Mouse (Mus musculus): ENCODE data around the gene Ogfr.

GRCm38 (mm10) chr2:180589123-180589831 lies at the start of gene Ogfr:
- TF ChIP-seq SRF (IDR thresholded peaks at IDR 0.05; ENCODE audit: control insufficient read depth, insufficient read length, low read depth) (no peak), USF1 (IDR thresholded peaks at IDR 0.05; ENCODE audit: low read depth) (no peak), POLR2A (IDR thresholded peaks at IDR 0.05; ENCODE audit: insufficient read length, low read depth) (peak; percentile 80)

Data from myocyte (in vitro differentiated cells).